ENCODE assay signal across 8 mouse cellular contexts in genomic region chr6:17064936-17065790, GRCm38 (mm10). TPM values are rescaled to one million over a fixed set of nuclear protein-coding genes. Genes with fewer than 3 reads are reported as not detected.
DNase-seq lines count a peak whose midpoint lies in the region; ATAC-seq lines count a peak whose summit lies in the region.

Gene Tes, plus strand, starts transcription at chr6:17065149.

- H3K4me2 ChIP-seq in intestine, embryonic 14.5 days (ENCODE audit: low read length) = peak within 1 kb of the TSS; percentile 57

- ATAC-seq in intestine, embryonic 14.5 days (replicated peaks; ENCODE audit: low FRiP score, low TSS enrichment, low read depth) = peak; percentile 95
- peak; percentile 87 for ATAC-seq in megakaryocyte progenitor cell, adult 5-6 weeks (replicated peaks; ENCODE audit: poor library complexity)

- peak within 1 kb of the TSS; percentile 93 for H3K9ac ChIP-seq in intestine, embryonic 14.5 days (ENCODE audit: low read length)

- no peaks in the 10 kb centered on the region for H3K27me3 ChIP-seq in intestine, embryonic 14.5 days (replicated peaks; ENCODE audit: control insufficient read depth, insufficient read depth, low read length)

- H3K4me3 ChIP-seq in intestine, embryonic 14.5 days (ENCODE audit: low read depth, low read length) = peak within 1 kb of the TSS; percentile 80

- H3K27ac ChIP-seq in intestine, embryonic 14.5 days (ENCODE audit: low read depth) = peak within 1 kb of the TSS; percentile 69

- peak; percentile 22 for DNase-seq in adipocyte (ENCODE audit: low spot score)
- peak; percentile 84 for DNase-seq in embryo, embryonic 10 days (ENCODE audit: low spot score)
- peak; percentile 35 to 38 for DNase-seq in gastrocnemius, postnatal 36 days
- peak; percentile 88 for DNase-seq in intestine, embryonic 14.5 days (ENCODE audit: low spot score)
- peak; percentile 33 to 63 for DNase-seq in left cerebral cortex, postnatal 14 days (ENCODE audit: low spot score in 2 of 2)
- DNase-seq in right cerebral cortex, postnatal 10 days (ENCODE audit: low spot score in 2 of 2) = peak; percentile 76 to 77
- DNase-seq in urinary bladder, postnatal 14 days (ENCODE audit: low spot score) = peak; percentile 89

- no peaks in the 10 kb centered on the region for H3K9me3 ChIP-seq in intestine, embryonic 14.5 days (ENCODE audit: control insufficient read depth, low read length)

- intact Hi-C loops in gastrocnemius, postnatal 36 days (cut with DNase I) = no loop called here
- intact Hi-C loops in left cerebral cortex, postnatal 14 days (cut with DNase I) = no loop called here

- WGBS in intestine, embryonic 14.5 days = under 1% methylated on average over 63 of the region's 63 CpGs

- H3K36me3 ChIP-seq in intestine, embryonic 14.5 days (ENCODE audit: control insufficient read depth, insufficient read depth, low read length) = no peaks in the 10 kb centered on the region

- peaks cover 16% of the 10 kb centered on the region for H3K4me1 ChIP-seq in intestine, embryonic 14.5 days (replicated peaks; ENCODE audit: control insufficient read depth, insufficient read depth, low read length)

RNA-seq across cellular contexts. Expression of gene Tes, which starts in this region (rescaled TPM):
- 1 to 10 TPM; 1.2 to 1.6 TPM for total RNA-seq in gastrocnemius, postnatal 36 days (2021)
- polyA plus RNA-seq in intestine, embryonic 14.5 days (2014; fragmentation: Nextera tagmentation; extraction: Ambion mirVana) = 114 and 132 TPM in 2 replicates
- 1 to 10 TPM; 4.3 to 4.4 TPM for total RNA-seq in left cerebral cortex, postnatal 14 days (2021)
- 33.8 and 39.7 TPM in 2 replicates for total RNA-seq in megakaryocyte progenitor cell, adult 5-6 weeks (2015)
- total RNA-seq in megakaryocyte progenitor cell, adult 5-6 weeks (2017) = 41.6 and 46.1 TPM in 2 replicates

Comparison
In these comparisons a context has a peak if more than half of its experiments do, and no peak if none do; other contexts are left out.
1. Peak in every context shown above with its lines: DNase-seq, ATAC-seq, H3K4me3 ChIP-seq and H3K27ac ChIP-seq.
2. RNA of gene Tes (total RNA-seq): 33.8 to 46.1 TPM in megakaryocyte progenitor cell, adult 5-6 weeks; 4.3 to 4.4 TPM in left cerebral cortex, postnatal 14 days and 1.2 to 1.6 TPM in gastrocnemius, postnatal 36 days; every median in the first group is over 4 times any median in the second.
3. DNase-seq: peak in every context shown above with its lines; median percentile 89 in urinary bladder, postnatal 14 days; 88 in intestine, embryonic 14.5 days; 84 in embryo, embryonic 10 days; 76 in right cerebral cortex, postnatal 10 days; 48 in left cerebral cortex, postnatal 14 days; 36 in gastrocnemius, postnatal 36 days; 22 in adipocyte.